Mouse (Mus musculus) megakaryocyte-erythroid progenitor cell, adult 5-6 weeks (primary cell): ENCODE measurements around the gene Osbp. TPM values are rescaled to one million over a fixed set of nuclear protein-coding genes. Genes with fewer than 3 reads are reported as not detected.
"Not testable (repeated sequence)": the region's sequence is repeated elsewhere in the genome, so short reads cannot be mapped to it uniquely, and the experiment has no call there.

Experiments
- ATAC-seq: replicated peaks from 2 replicates; pipeline ENCODE4 v1.8.0; 2016; ENCODE audit warnings: mild to moderate bottlenecking, inconsistent platforms; ENCODE audit not compliant: severe bottlenecking, poor library complexity, low FRiP score, low TSS enrichment
- total RNA-seq, 2 experiments: library from RNA; stranded (forward) in 1 of 2; stranded (reverse) in 1 of 2; fragments of 200-1000, 215-1000 nt in 1 of 2; fragments of >200 nt in 1 of 2; fragmentation: Nextera tagmentation in 1 of 2; gene quantifications; 2 replicates each; pipeline ENCODE4 v1.2.3; 2014 to 2017

Osbp gene
- total RNA-seq, 2 experiments from 2014 or later, result 29.0 to 39.5 TPM

DNA sequence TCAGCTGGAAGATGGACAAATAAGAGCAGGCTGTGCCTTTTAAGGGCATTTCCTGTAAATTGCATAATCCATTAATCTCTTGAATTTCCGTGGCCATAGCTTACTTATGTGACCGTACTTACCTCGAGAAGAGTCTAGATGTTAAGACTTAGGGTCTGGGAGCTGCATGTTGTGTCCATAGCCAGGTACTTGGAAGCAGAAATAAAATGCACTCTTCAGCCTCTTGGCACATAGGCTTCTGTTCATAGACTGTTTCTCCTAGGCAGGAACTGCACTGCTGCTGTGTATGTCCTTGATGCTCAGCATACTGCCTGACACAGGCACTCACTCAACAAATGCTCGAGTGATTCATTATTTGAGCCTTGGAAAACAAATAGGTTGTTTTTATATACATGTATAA is 14.7 kb downstream of the Osbp start:
- ATAC-seq, result no peak

DNA sequence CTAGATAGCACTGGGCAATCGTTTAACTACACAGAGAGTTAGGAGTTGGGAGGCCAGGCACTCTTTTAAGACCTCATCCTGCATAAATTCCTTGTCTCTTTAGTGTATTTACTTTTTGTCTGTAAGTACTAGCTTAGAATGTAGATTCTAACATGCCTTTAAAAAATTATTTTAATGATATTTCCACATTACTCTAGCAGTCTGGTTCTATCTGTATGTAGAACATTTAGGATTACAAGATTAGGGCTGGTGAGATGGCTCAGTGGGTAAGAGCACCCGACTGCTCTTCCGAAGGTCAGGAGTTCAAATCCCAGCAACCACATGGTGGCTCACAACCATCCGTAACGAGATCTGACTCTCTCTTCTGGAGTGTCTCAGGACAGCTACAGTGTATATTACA is 18.9 kb downstream of the Osbp start:
- not testable (repeated sequence) for ATAC-seq

DNA sequence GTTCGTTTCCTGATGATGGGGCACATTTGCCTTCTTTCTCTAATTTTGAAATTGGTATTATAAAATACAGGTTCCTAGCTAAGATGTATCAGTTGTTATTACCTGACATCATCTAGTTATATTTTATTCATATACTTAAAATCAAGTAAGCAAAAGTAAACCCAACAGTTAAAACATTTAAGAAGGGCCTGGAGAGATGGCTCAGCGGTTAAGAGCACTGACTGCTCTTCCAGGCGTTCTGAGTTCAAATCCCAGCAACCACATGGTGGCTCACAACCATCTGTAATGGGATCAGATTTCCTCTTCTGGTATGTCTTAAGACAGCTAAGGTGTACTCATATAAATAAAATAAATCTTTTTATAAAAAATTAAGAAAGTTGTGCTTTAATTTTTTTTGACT is 22.1 kb downstream of the Osbp start:
- no peak for ATAC-seq

DNA sequence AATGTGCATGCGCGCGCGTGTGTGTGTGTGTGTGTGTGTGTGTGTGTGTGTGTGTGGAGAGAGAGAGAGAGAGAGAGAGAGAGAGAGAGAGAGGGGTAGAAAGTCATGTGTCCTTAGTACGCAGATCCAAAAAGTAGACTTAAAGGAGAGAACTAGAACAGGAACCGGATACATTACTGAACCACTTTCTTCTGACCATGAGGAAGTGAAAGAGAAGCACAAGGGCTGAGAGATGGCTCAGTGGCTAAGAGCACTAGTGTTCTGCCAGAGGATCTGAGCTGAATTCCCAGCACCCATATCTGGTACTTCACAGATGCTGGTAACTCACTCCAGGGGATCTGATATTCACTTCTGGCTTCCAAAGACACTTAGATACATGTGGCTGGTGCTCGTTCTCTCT is 23.6 kb downstream of the Osbp start:
- no peak for ATAC-seq

DNA sequence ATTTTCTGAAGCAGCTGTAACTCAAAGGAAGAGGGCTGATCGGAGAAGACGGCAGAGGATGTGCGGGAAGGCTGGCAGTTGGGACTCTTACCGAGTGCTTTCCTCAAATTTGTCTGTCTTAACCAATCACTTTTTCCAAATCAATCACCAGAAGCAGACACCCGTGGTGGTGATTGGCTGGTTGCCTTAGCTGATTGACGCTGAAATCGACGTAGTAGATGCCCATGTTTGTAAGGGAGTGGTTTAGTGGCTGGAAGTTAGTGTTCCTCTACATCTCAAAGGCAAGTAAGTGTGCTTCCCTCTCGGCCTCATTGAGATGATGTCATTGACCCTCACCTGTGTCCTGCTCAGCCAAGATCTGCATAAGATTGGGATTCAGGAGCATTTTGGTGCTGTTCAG is 26.3 kb downstream of the Osbp start:
- no peak for ATAC-seq

DNA sequence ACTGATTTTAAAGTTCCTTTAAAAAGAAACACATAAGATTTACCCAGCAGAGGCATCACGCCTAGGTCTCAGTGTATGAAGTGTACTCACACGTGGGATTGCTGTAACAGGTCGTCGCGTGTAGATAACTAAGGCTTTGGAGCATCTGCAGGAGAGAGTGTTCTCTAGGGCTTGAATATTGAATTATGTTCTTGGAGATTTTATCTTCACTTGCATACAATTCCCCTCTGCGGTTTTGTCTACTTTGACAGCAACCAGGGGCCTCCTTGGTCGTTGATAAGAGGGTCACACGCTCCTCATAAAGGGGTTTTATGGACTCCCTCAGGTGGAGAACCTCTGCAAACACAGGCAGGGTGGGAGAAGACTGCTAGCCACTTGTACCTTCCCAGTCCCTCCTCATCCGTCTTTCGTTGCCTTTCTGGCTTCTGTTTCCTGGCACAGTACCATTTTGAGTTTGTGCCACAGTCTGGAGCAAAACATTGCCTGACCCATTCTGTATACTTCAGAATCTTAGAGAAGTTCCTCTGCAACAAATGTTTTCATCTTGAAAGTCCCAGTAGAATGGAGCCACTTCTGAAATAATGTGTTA is 26.8 kb downstream of the Osbp start:
- no peak for ATAC-seq

DNA sequence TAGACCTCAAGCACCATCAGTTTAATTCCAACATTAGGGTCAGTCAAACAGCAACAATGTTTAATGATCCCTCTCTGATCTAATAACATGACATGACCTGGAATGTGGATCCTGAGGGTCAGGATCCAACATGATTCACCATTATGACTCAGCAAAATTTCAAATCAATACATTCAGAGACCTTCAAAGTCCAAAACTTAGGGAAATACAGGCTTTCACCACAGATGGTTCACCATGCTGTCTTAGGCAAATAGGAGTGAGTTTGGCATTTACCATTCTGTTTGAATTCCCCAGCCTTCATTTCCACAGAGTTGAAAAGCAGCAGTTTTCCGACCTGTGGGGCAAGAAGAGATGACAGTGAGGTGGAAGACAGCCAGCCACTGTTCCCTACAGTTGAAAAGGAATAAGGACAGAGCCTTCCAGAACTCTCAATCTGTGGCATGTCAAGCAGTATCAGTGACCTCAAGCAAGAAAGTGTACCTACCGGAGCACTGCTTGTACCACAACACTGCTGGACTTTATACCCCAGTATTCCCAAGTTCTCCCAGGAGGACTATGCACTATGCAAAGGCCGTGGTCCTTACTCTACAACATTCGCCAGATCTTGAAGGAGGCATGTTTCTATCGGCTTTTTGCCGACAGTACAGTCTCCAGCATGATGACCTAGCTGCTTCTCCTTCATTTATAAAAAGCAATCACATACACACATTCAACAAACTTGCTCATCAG is 29.1 kb downstream of the Osbp start:
- no peak for ATAC-seq

DNA sequence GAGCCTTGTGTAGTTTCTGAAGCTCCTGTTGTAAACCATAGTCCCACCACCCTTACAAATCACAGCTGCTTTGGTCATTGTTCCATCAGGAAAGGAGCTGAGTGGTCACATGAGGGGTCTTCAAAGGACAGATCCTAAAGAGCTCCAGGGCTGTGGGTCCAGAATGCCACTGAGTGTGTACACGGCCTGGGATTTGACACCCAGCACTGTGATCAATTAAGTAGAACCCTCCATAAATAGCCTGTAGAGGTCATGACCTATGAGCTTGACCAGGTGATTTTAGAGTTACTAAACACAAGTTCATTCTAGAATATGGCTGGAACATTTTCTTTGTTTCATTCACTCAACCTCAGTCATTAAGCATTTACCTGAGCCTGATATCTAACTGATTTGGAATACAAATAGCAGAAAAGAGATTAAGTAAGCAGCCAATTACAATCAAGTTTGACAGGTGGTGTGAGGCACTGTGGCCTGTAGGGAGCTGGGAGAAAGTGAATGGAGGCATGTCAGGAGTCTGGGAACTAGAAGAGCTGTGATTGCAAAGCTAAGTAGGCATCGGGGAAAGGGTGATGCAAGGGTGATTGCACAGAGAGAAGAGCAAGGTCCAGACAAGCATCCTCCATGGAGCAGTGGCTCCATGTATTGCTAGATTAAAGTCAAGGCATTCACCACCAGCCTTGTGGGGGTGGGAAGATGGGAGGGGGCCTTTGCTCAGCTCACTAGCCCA is 30.1 kb downstream of the Osbp start:
- ATAC-seq, result no peak

DNA sequence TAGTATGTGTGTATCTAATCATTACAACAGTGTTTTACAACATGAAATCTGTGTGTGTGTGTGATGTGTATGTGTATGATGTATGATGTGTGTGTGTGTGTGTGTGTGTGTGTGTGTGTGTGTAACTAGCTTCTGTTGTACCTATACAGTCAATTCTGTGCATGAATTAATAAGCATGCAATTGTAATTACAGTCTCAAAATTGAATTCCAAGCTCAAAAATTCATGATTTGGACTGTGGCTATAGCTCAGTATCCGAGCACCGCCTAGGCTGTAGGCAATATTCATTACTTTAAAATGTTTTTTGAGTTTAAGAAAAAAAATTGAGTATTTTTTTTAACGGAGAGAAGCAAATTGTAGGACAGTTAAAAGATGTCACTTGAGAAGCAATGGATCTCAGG is 35.9 kb downstream of the Osbp start:
- ATAC-seq, result no peak

DNA sequence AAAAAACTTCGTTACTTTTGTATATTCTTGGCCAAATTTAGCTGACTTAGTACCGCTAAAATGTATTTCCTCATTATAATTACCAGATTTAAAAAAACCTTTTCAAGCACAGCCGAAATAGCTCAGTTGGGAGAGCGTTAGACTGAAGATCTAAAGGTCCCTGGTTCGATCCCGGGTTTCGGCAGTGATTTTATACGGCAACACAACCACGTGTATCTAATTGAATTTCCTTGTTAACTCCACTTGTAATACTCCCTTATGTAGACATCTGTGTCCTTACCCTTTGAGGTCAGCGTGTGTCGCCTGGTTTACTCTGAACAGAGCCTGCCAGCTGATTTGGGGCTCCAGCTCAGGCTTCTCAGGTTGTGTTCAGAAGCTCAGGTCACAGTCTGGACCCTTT is 36.4 kb downstream of the Osbp start:
- peak; percentile 68 for ATAC-seq

DNA sequence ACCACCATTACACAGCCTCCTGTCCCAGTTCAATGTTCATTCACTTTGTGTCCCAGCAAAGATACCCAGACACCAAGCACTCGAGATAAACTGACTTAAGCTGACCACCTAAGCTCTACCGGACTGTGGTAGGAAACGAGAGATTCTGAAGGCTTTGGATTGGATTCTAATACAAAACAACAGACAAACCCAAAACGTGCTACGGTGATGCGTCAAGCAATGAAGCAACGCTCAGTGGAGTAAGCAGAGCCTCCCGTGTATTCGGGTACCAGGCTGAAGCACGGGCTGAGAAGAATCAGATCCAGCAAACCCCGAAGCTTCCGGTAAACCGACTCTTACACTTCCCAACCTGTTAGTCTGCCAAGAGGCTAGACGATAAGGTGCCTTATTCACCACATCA is 37.0 kb downstream of the Osbp start:
- ATAC-seq, result no peak

DNA sequence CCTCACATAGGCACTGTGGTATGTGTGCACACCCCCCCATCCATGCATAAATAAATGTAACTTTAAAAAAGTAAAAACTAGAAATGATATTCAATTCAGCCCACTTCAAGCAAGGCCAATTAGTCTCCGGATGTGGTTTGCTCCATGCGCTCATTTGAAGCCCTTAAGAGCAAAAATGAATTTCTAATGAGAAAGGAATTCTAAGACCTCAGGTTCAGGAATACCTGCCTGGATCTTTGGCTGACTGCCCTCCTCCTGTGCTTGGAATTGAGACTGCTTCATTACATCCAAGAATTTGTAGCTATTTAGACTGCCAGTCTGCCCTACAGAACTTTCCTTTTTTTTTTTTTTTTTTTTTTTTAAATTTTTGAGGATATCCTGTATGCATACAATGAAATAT is 37.8 kb downstream of the Osbp start:
- no peak for ATAC-seq

DNA sequence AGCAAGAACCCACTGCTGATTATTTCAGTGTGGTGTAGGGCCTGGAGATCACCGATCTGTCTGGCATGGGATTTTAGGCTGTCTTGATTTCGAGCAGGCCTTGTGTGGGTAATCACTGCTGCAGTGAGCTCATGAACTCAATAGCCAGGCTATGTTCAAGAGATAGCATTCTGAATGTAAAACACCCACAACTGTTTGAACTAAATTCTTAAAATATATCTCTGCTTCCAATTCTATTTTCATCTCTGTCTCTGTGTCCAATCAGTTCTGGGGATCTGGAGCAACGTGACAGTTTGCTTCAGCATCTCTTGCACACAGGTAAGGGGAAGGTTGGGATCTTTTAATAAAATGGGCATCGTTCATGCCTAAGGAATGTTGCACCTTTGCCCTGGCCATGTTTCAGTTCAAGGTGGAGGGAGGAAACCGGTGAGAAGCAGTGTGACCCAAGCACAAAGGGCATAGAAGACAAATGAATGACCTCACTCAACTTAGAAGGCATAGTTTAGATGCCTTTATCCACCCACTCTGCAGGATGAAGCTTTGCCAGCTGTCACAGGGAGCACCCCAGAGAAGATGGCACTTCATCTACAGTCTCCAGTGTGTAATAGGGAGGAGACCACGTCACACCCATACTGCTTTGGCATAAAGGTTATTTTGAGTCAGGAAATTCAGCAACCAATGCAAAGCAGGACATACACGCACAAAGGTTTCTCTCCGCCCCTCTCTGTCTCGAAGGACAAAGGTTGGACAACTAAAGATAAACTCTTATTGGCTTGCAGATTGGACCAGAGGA is 38.7 kb downstream of the Osbp start:
- peak; percentile 25 for ATAC-seq

DNA sequence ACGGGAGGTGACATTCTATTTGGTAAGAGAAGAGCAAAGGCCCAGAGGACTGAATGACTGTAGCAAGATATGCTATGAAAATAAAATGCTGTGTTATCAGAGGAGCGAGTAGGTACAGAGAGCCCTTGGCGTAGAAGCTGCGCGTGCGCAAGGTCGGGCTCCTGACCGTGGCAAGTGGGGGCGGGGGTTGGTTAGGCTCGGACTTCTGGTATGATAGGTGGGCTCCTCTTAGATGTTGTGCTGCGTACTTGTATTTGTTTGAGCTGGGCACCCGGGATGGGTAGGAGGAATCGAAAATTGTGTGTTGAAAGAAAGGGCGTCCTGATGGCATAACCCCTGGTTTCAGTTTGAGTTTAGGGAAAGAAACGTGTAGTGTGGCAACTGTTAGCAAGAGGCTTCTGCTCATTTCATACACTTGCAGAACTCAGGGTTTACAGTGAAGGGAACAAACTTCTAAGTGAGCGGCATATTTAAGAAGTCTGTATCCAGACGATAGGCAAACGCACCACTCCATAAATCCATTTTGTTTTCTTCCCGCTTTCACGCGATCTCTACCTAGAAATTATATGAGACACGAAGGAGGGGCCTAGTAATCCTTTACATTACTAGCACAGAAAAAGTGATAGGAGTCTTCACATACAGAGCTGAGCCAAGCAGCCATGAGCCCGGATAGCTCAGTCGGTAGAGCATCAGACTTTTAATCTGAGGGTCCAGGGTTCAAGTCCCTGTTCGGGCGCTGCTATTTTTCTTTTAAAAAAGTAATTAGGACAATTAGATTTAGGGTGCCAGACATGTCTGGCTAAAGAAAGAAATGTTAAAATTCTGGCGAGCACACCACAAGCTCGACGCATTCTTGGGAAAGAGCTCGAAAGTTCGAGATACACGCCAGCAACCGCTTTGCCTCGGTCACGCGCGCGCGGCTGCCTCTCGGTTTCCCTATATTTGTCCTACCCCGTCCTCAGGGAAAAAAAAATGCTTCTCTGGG is 39.9 kb downstream of the Osbp start:
- peak; percentile 43 for ATAC-seq

DNA sequence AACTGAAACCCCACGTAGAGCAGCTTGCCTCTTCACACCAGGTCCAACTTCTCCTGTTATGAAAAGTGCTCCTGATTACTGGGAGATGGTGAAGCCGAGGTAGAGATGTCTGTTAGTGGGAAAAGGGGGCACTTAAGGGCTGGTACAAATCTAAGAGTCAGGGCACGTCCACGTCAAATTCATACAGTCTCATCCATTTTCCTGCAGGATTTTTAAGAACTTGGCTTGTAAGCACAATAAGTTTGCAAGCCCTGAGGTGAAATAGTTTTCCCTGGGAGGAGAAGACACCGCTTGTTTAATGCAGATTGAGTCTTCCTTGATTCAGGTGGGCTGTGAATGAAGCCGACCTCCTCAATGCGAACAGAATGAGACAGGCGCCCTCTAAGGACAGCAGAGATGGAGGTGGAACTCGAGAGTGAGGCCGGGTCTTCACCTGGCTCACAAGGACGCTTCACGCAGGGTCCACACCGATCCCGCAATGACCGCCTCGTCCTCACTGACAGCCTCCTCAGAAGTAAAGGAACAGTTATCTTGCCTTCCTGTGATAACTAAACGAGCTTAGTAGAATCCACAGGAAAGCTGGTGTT is 40.7 kb downstream of the Osbp start:
- no peak for ATAC-seq

DNA sequence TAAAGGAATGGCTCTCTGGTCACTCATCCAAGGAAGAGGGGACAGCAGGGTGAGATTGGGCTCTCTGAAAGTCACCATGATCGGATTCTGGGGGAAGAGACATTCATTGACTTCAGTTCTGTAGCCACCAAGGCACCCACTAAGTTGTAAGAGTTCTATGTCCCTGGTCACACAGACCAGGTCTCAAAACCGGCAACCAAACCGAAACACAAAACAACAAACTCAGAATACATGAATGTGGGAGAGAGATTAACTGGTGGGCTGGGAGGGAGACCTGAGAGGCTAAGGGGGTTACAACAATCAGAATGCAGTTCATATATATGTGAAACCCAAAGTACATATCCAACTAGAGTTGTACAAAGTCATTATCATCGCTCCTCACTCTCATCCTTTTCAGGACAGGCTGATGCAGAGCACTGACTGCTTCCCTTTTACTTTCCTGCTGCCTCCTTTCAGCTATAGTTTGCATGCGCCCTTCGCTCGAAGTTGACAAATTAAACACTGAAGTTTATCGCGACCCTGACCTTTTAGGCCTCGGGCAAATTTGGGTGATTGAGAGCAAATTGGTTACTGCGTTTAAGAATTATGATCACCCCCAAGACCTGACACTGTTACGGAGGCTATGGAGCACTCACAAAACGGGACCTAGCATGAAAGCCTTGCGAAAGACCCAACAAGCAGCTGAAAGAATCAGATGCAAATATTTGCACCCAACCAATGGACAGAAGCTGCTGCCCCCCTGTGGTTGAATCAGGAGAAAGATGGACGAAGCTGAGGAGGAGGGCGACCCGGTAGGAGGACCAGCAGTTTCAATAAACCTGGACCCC is 41.6 kb downstream of the Osbp start:
- ATAC-seq, result no peak

DNA sequence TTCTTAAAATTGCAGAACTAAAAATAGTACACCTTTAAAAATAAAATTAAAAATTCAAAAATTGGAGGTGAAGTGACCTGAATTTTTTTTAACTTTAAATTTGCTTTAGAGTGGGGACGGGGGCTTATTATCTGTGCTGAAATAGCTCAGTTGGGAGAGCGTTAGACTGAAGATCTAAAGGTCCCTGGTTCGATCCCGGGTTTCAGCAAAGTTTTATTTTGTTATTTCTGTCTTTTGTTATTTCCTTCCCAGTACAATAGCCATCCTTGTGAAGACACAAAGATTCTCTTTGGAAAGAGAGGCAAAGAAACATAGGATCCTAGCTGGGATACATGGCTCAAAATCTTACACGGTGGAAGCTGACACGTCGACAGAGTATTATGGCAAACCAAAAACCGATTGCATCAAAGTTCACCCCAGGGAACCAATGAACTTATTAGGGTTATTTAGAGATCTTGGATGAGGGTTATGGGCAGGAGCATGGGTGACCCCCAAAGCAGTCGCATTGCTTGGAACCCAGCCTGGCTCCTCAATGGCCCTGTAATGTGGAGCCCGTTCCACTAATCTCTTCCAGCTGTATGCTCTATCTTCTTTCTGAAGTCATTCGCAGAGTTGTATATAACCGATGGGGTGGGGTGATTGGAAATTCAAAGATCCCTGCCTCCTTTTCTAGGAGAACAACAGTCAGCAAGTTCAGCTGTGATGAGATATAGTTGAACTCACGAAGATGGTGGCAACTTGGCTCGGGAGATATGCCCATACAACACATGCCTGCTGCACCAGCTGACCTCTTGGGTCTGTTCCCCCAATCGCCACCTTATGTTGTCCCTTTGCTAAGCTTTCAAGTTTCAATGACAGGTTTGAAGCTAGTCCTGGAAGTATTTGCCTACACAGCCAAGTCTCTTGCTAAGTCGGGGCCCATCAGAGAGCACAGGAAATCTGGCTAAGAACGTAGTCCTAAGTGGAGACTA is 43.0 kb downstream of the Osbp start:
- ATAC-seq, result no peak
